Mouse (Mus musculus) heart, embryonic 13.5 days (tissue): ENCODE measurements at regions not wholly inside any gene's neighbourhood (a gene's known extent, or its start where the extent isn't known, plus 50 kb on each side); places are given as distances from the start of the nearest gene placed in this dataset.
A peak's percentile ranks its signal among the peaks of the same experiment; 100 is the strongest.

Experiments
- ATAC-seq: fragments of 200-750 bp; cut with Nextera tagmentation; 2 replicates; pipeline ENCODE4 v1.8.0; 2017; ENCODE audit warnings: moderate TSS enrichment; ENCODE audit not compliant: insufficient number of reproducible peaks, low FRiP score, low TSS enrichment; ENCODE audit errors: extremely low read depth
- H3K27ac ChIP-seq: fragments of 300-500 bp; sonication (generic); replicated peaks from 2 replicates; pipeline ENCODE4 v1.5.1; 2015; ENCODE audit warnings: moderate library complexity, mild to moderate bottlenecking, inconsistent platforms
- H3K27me3 ChIP-seq: fragments of 300-500 bp; sonication (generic); replicated peaks from 2 replicates; pipeline ENCODE4 v1.6.1; 2015; ENCODE audit warnings: mild to moderate bottlenecking, inconsistent platforms
- H3K36me3 ChIP-seq: fragments of 300-500 bp; sonication (generic); 2 replicates; pipeline ENCODE4 v1.6.1; 2015; ENCODE audit warnings: mild to moderate bottlenecking, inconsistent platforms
- H3K4me1 ChIP-seq: fragments of 300-500 bp; sonication (generic); 2 replicates; pipeline ENCODE4 v1.6.1; 2015; ENCODE audit warnings: inconsistent platforms
- H3K4me2 ChIP-seq: fragments of 300-500 bp; sonication (generic); 2 replicates; pipeline ENCODE4 v1.6.1; 2015; ENCODE audit warnings: inconsistent platforms, mild to moderate bottlenecking, moderate library complexity
- H3K4me3 ChIP-seq: fragments of 300-500 bp; sonication (generic); 2 replicates; pipeline ENCODE4 v1.5.1; 2015; ENCODE audit warnings: moderate library complexity, mild to moderate bottlenecking, inconsistent platforms
- H3K9ac ChIP-seq: fragments of 300-500 bp; sonication (generic); 2 replicates; pipeline ENCODE4 v1.6.1; 2015; ENCODE audit warnings: inconsistent platforms, mild to moderate bottlenecking, moderate library complexity
- H3K9me3 ChIP-seq: fragments of 300-500 bp; sonication (generic); 2 replicates; pipeline ENCODE4 v1.6.1; 2016; ENCODE audit warnings: inconsistent platforms
- WGBS: fragments of 180-500 bp; shearing (Covaris S2); methylation state at CpG from one replicate; pipeline ENCODE4 v1.1.7; 2015; ENCODE audit warnings: mixed read lengths; 5-methylcytosine and 5-hydroxymethylcytosine counted together

DNA sequence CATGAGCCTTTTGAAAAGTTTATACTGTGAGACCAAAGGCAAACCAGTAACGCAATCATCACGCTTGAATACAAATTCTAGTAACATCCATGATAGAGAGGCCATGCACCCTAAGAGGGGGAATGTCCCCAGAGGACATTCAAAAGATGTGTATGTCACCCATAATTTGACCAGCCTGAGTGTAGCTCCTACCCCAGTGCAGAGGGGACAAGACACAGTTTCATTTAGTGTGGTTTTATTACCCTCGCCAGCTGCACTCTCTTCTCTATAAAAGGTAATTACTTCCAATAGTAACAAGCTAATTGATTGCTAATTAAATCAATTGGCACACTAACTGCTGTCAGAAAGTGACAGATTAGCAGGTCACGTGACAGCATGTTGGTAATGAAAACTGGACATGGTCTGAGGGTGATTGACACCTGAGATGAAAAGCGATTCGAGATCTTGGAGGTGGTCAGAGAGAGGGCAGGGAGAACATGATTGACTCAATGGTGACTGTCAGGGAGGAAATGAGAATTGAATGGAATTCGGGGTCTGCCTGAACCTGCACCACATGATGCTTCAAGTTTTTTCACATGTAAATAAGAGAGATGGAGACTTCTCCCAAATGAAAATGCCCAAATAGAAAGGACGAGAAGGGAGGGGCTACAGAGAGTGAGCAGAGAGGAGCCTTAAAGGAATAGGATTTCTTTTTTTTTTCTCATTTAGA is 309.9 kb downstream of the En1 start:
- no peak for ATAC-seq
- Histone ChIP-seq H3K9me3 (no peaks in the 10 kb centered on the region), H3K4me1 (no peaks in the 10 kb centered on the region), H3K4me3 (no peak overlapping the region), H3K36me3 (no peaks in the 10 kb centered on the region), H3K4me2 (no peak overlapping the region), H3K27ac (no peak overlapping the region), H3K27me3 (no peaks in the 10 kb centered on the region), H3K9ac (no peak overlapping the region)
- 63% methylated on average over 8 of the region's 8 CpGs for WGBS

DNA sequence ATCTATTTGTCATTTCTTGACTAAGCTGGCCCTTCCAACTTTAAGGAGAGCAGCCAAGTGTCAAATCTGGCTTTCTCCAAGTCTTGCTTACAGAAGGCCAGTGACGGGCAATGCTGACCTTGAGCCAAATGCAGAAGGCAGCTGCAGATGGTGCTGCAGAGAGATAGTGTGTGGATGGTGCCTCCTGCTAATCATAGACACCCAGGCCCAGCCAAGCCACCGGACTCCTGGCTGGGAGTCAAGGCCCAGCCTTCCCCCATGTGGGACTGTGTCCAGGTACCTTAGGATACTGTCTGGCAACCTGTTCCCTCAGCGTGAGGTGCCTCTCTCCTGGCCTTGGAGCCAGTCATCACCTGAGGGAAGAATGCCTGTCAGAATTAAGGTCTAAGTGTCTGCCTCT is 319.3 kb downstream of the En1 start:
- ATAC-seq = no peak
- no peak overlapping the region for H3K4me3 ChIP-seq
- WGBS = 41% methylated on average over 3 of the region's 3 CpGs

DNA sequence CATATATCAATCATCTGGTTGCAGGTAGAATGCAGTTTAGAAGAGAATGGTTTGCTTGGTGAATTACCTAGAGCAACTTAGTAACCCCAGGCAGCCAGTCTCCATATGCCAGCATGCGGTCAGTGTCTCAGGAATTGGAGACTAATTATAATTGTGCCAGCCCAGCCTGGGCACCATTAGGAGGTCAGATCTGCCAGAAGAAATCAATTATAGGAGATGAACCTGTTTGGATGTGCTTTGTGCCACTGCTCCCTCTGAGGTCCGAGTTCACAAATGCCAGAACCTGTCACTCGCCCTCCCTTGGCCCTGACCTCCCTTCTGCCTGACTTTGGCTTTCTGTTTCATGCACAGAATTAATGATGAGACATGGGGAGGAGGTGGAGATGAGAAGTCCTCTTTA is 323.1 kb downstream of the En1 start:
- no peak for ATAC-seq
- WGBS = 78% methylated on average over 3 of the region's 3 CpGs
- Histone ChIP-seq H3K4me1 (no peaks in the 10 kb centered on the region), H3K9me3 (no peaks in the 10 kb centered on the region), H3K9ac (no peak overlapping the region), H3K36me3 (no peaks in the 10 kb centered on the region), H3K27me3 (no peaks in the 10 kb centered on the region), H3K27ac (no peak overlapping the region), H3K4me3 (no peak overlapping the region), H3K4me2 (no peak overlapping the region)

More for the DNA sequence above, 319.3 kb downstream of the En1 start:
- H3K27me3 ChIP-seq = no peaks in the 10 kb centered on the region
- no peaks in the 10 kb centered on the region for H3K4me1 ChIP-seq
- H3K9ac ChIP-seq = no peak overlapping the region
- H3K27ac ChIP-seq = no peak overlapping the region
- no peaks in the 10 kb centered on the region for H3K36me3 ChIP-seq
- no peaks in the 10 kb centered on the region for H3K9me3 ChIP-seq
- H3K4me2 ChIP-seq = no peak overlapping the region

DNA sequence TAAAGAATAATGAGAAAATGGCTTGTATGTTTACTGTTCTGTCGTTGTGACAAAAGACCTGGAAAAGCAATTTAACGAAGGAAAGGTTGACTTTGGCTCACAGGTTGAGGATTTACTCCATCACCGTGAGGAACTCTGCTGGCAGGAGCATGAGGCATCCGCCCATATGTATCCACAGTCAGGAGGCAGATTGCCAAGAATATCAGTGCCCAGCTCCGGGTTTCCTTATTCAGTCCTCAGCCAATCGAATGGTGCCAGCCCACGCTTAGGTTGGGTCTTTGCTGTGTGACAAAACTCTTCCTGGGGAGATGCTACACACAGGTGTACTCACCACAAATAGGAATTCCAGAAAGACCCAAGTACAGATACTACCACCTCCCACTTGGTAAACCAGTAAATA is 327.9 kb downstream of the En1 start:
- WGBS = 65% methylated on average over 7 of the region's 7 CpGs
- Histone ChIP-seq H3K4me3 (no peak overlapping the region), H3K9me3 (no peaks in the 10 kb centered on the region), H3K4me1 (no peaks in the 10 kb centered on the region), H3K27ac (no peak overlapping the region), H3K4me2 (no peak overlapping the region), H3K36me3 (no peaks in the 10 kb centered on the region), H3K9ac (no peak overlapping the region), H3K27me3 (no peaks in the 10 kb centered on the region)
- no peak for ATAC-seq

DNA sequence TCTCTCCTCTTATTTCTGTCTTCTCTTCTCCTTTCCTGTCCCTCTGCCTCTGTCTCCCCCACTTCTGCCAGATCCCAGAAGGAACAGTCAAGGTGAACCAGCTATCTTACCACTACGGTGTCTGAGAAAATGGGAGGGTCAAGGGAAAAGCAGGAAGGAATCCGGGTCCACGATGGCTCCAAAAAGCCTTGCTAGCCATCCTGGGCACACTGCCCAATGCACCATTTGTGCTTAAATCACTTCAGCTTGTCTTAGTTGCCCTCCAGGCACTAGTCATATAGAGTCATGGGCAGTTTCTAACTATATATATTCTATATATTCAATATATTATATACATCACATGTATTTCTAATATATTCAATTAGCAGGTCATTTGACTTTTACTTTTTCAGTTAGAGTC is 333.1 kb downstream of the En1 start:
- H3K4me1 ChIP-seq = no peaks in the 10 kb centered on the region
- H3K36me3 ChIP-seq = no peaks in the 10 kb centered on the region
- WGBS = 60% methylated on average over 3 of the region's 3 CpGs
- no peaks in the 10 kb centered on the region for H3K9me3 ChIP-seq
- H3K27ac ChIP-seq = no peak overlapping the region
- H3K4me2 ChIP-seq = no peak overlapping the region
- H3K9ac ChIP-seq = no peak overlapping the region
- no peaks in the 10 kb centered on the region for H3K27me3 ChIP-seq
- no peak for ATAC-seq
- no peak overlapping the region for H3K4me3 ChIP-seq

DNA sequence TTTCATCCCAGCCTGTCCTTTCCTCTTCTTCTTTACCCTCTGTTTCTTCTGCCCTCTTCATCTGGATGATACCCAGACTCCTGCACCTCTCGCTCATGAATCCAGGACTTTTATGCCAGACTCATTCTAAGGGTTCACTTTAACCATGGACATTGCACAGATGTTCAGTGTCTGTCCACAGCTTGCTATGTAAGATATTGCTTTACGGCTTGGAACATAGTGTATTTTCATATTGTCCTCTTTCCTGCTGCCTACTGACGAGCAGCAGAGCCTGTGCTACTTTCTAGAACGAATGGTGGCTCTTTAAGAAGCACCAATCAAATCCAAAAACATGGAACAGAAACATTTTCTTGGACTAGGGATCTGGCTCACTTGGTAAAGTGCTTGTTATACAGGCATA is 341.5 kb downstream of the En1 start:
- Histone ChIP-seq H3K9me3 (no peaks in the 10 kb centered on the region), H3K9ac (no peak overlapping the region), H3K4me3 (no peak overlapping the region), H3K4me1 (no peaks in the 10 kb centered on the region), H3K36me3 (no peaks in the 10 kb centered on the region), H3K4me2 (no peak overlapping the region), H3K27me3 (no peaks in the 10 kb centered on the region), H3K27ac (no peak overlapping the region)
- 61% methylated on average over 4 of the region's 4 CpGs for WGBS
- no peak for ATAC-seq

DNA sequence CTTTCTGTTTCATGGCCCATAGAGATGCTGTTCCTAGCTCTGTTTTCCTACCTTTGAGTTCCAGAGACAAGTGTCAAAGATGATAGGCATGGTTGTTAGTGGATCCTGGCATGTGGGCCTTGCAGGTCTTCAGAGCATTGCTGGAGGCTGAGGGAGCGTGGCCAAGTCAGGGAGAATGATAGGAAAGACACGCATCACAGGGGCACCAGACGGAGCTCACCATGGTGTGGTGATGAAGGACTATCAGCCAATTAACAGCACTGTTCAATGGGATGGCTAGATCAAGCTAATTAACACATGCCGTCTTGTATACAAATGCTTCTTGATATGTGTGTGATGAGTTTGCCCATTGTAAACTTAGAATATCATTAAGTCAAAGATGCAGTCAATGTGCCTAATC is 344.1 kb downstream of the En1 start:
- H3K36me3 ChIP-seq = no peaks in the 10 kb centered on the region
- no peak overlapping the region for H3K4me2 ChIP-seq
- no peak overlapping the region for H3K27ac ChIP-seq
- H3K4me1 ChIP-seq = no peaks in the 10 kb centered on the region
- ATAC-seq = no peak
- H3K9ac ChIP-seq = no peak overlapping the region
- WGBS = 82% methylated on average over 4 of the region's 4 CpGs
- no peaks in the 10 kb centered on the region for H3K27me3 ChIP-seq
- no peaks in the 10 kb centered on the region for H3K9me3 ChIP-seq
- H3K4me3 ChIP-seq = no peak overlapping the region

DNA sequence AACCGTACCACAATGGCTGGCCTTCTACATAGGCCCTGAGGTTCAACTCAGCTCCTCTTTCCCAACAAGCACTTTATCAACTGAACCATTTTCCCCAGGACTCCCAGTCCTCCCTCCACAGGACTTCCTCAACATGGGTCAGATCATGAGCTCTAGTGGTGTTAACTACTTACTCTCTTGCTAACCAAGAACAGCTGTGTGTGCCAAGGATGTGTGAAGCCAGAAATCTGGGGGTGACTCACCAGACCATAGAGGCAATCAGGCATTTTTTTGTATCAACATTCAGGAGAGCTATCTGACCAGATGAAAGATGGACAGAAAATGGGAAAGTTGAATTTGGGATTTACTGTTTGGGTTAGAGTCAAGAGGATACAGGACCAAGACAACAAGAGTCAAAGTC is 359.0 kb downstream of the En1 start:
- no peak for ATAC-seq
- no peaks in the 10 kb centered on the region for H3K9me3 ChIP-seq
- H3K27me3 ChIP-seq = no peaks in the 10 kb centered on the region
- H3K36me3 ChIP-seq = no peaks in the 10 kb centered on the region
- no peak overlapping the region for H3K4me3 ChIP-seq
- 53% methylated on average over 1 of the region's 1 CpGs for WGBS
- no peak overlapping the region for H3K4me2 ChIP-seq
- H3K9ac ChIP-seq = no peak overlapping the region
- H3K27ac ChIP-seq = no peak overlapping the region
- no peaks in the 10 kb centered on the region for H3K4me1 ChIP-seq

DNA sequence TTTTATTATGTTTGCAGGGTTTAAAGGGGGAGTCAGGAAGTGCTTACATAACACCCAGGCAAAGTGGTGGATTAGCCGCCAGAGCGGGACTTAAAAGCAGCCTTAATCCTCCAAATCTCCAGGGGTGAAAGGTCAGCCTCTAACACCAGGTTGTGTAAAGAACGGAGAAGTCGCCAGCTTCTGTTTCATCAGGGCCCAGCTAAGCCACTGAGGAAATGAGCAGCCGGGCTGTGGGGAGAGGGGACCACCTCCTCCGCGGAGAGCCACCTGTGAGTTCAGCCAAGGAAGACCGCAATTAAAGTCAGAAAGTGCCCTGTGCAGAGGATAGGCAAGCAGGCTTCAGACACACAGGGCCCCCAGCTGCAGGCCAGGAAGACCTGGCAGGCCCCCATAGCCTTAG is 359.8 kb downstream of the En1 start:
- no peak for ATAC-seq
- H3K27ac ChIP-seq = no peak overlapping the region
- H3K27me3 ChIP-seq = no peaks in the 10 kb centered on the region
- no peak overlapping the region for H3K4me2 ChIP-seq
- 19% methylated on average over 8 of the region's 8 CpGs for WGBS
- H3K36me3 ChIP-seq = no peaks in the 10 kb centered on the region
- H3K9me3 ChIP-seq = no peaks in the 10 kb centered on the region
- no peak overlapping the region for H3K4me3 ChIP-seq
- H3K4me1 ChIP-seq = no peaks in the 10 kb centered on the region
- no peak overlapping the region for H3K9ac ChIP-seq

DNA sequence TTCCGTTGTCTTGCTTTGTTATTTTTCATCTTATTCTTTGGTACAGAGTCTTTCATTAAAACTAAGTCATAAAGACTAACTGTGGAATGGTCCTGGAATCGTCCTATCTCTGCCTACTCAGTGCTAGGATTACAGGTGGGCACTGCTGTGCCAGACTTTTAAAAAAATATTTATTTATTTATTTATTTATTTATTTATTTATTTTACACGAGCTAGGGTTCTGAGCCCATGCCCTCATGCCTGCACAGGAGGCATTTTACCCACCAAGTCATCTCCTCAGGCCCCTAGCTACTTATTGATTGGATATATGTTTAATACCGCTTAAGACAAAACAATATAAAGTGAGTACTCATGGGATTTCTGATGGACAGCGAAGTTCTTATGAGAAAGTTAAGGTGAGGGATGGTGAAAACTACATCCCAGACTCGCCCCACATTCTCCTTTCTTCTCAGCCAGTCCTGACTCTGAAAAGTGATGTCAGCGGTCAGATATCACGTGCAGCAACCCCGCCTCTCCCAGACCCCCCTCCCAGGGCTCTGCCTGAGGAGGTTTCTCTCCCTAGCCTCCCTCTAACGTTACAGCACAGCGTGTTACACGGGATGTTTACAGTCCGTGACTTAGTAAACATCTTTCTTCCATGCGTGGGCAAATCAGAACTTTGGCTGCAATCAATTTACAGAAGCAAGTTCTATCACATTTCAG is 361.4 kb downstream of the En1 start:
- H3K4me2 ChIP-seq = peak overlapping the region; percentile 68
- no peak overlapping the region for H3K27ac ChIP-seq
- WGBS = 28% methylated on average over 14 of the region's 14 CpGs
- H3K9ac ChIP-seq = peak overlapping the region; percentile 66
- ATAC-seq = no peak
- no peaks in the 10 kb centered on the region for H3K9me3 ChIP-seq
- H3K27me3 ChIP-seq = no peaks in the 10 kb centered on the region
- peak overlapping the region; percentile 45 for H3K4me3 ChIP-seq
- H3K36me3 ChIP-seq = no peaks in the 10 kb centered on the region
- no peaks in the 10 kb centered on the region for H3K4me1 ChIP-seq

DNA sequence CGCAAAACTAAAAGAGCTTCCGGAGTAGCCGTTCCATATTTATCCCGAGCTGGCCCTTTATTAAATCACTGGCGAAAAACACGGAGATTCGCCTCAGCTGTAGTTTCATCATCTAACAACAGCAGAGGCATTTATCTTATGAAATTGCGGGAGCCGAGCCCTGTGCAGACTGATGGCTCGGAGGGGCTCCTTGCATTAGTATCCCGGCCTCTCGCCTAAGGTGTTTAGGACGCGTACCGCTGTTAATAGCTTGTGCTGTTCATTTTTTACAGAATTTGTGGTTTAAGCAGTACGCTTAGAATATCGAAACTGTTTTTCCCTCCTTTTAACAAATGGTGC is 361.9 kb downstream of the En1 start:
- Histone ChIP-seq H3K9ac (peak overlapping the region; percentile 66), H3K4me1 (no peaks in the 10 kb centered on the region), H3K4me2 (peak overlapping the region; percentile 68), H3K9me3 (no peaks in the 10 kb centered on the region), H3K36me3 (no peaks in the 10 kb centered on the region), H3K27me3 (no peaks in the 10 kb centered on the region), H3K4me3 (peak overlapping the region; percentile 45), H3K27ac (no peak overlapping the region)
- ATAC-seq = no peak
- WGBS = 48% methylated on average over 17 of the region's 17 CpGs

DNA sequence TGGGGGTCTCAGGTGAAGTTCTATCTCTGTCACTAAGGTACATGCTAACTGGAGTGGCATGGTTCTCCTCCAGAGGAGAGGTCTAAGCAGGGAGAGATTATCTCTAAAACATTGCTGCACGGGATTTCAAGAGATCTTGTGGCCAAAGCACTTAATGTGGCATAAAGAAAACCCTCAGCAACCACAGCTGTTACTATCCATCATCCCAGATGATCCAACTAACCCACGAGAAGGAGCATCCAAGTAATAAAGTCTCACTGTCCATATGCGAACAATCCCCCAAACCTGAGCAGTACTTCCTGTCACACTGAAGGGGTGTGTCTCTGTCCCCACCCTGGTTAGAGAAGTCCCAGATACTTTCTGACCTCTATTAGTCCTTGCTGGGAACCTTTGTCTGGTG is 363.9 kb downstream of the En1 start:
- Histone ChIP-seq H3K27me3 (no peaks in the 10 kb centered on the region), H3K4me1 (no peaks in the 10 kb centered on the region), H3K4me2 (no peak overlapping the region), H3K9ac (no peak overlapping the region), H3K27ac (no peak overlapping the region), H3K9me3 (no peaks in the 10 kb centered on the region), H3K4me3 (no peak overlapping the region), H3K36me3 (no peaks in the 10 kb centered on the region)
- 60% methylated on average over 3 of the region's 3 CpGs for WGBS
- no peak for ATAC-seq
